Mouse (Mus musculus): ENCODE measurements around the gene Cyp2c39. TPM values are rescaled to one million over a fixed set of nuclear protein-coding genes. Genes with fewer than 3 reads are reported as not detected.
"Not testable (repeated sequence)": the region's sequence is repeated elsewhere in the genome, so short reads cannot be mapped to it uniquely, and the experiment has no call there.

Cyp2c39 gene
- polyA plus RNA-seq (2014; fragmentation: Nextera tagmentation; extraction: Ambion mirVana): not detected in 2 replicates

GRCm38 (mm10) chr19:39510534-39510933 is at the start of gene Cyp2c39:
Cyp2c39 (plus strand) TSS chr19:39510862.
- ATAC-seq (ENCODE audit: insufficient read depth, low FRiP score, low TSS enrichment) (no peak), DNase-seq (ENCODE audit: low spot score) (no peak)
- no peak within 1 kb of the TSS for H3K9ac ChIP-seq (ENCODE audit: low read length)
- H3K36me3 ChIP-seq (ENCODE audit: control insufficient read depth, insufficient read depth, low read length): no peaks in the 10 kb centered on the region
- no peak within 1 kb of the TSS for H3K4me3 ChIP-seq (ENCODE audit: low read depth, low read length)
- H3K27ac ChIP-seq (ENCODE audit: low read depth, low read length): no peak within 1 kb of the TSS
- no peaks in the 10 kb centered on the region for H3K27me3 ChIP-seq (ENCODE audit: control insufficient read depth, insufficient read depth, low read length)
- H3K4me1 ChIP-seq (ENCODE audit: control insufficient read depth, insufficient read depth, low read length): no peaks in the 10 kb centered on the region
- WGBS: 84% methylated on average over 4 of the region's 4 CpGs
- no peak within 1 kb of the TSS for H3K4me2 ChIP-seq (ENCODE audit: low read depth)
- no peaks in the 10 kb centered on the region for H3K9me3 ChIP-seq (ENCODE audit: control insufficient read depth, low read length)

- 89% methylated on average over 1 of the region's 1 CpGs for WGBS
- H3K4me1 ChIP-seq (ENCODE audit: control insufficient read depth, insufficient read depth, low read length): no peaks in the 10 kb centered on the region
- no peaks in the 10 kb centered on the region for H3K36me3 ChIP-seq (ENCODE audit: control insufficient read depth, insufficient read depth, low read length)
- no peaks in the 10 kb centered on the region for H3K9me3 ChIP-seq (ENCODE audit: control insufficient read depth, low read length)
- no peak within 1 kb of the TSS for H3K4me2 ChIP-seq (ENCODE audit: low read depth)
- H3K27me3 ChIP-seq (ENCODE audit: control insufficient read depth, insufficient read depth, low read length): no peaks in the 10 kb centered on the region
- H3K9ac ChIP-seq (ENCODE audit: low read length): no peak within 1 kb of the TSS
- ATAC-seq (ENCODE audit: insufficient read depth, low FRiP score, low TSS enrichment) (no peak), DNase-seq (ENCODE audit: low spot score) (no peak)
- H3K4me3 ChIP-seq (ENCODE audit: low read depth, low read length): no peak within 1 kb of the TSS
- H3K27ac ChIP-seq (ENCODE audit: low read depth, low read length): no peak within 1 kb of the TSS
These were observed 47.7 kb upstream of the Cyp2c39 start, which contains the start of gene Cyp2c38 for GRCm38 (mm10) chr19:39462941-39463340. Cyp2c38 (minus strand) TSS chr19:39463075.

GRCm38 (mm10) chr19:39463923-39464322 is 46.7 kb upstream of the Cyp2c39 start:
- Histone ChIP-seq H3K4me1 (ENCODE audit: control insufficient read depth, insufficient read depth, low read length) (no peaks in the 10 kb centered on the region), H3K9ac (ENCODE audit: low read length) (no peak overlapping the region), H3K27me3 (ENCODE audit: control insufficient read depth, insufficient read depth, low read length) (no peaks in the 10 kb centered on the region), H3K4me3 (ENCODE audit: low read depth, low read length) (no peak overlapping the region), H3K27ac (ENCODE audit: low read depth, low read length) (no peak overlapping the region), H3K9me3 (ENCODE audit: control insufficient read depth, low read length) (no peaks in the 10 kb centered on the region), H3K4me2 (ENCODE audit: low read depth) (no peak overlapping the region), H3K36me3 (ENCODE audit: control insufficient read depth, insufficient read depth, low read length) (no peaks in the 10 kb centered on the region)
- DNase-seq (ENCODE audit: low spot score) (no peak), ATAC-seq (ENCODE audit: insufficient read depth, low FRiP score, low TSS enrichment) (no peak)

GRCm38 (mm10) chr19:39483961-39484360 is 26.7 kb upstream of the Cyp2c39 start:
- not testable (repeated sequence) for H3K9ac ChIP-seq (ENCODE audit: low read length); DNase-seq (ENCODE audit: low spot score); H3K36me3 ChIP-seq (ENCODE audit: control insufficient read depth, insufficient read depth, low read length); ATAC-seq (ENCODE audit: insufficient read depth, low FRiP score, low TSS enrichment); H3K27ac ChIP-seq (ENCODE audit: low read depth, low read length); H3K4me2 ChIP-seq (ENCODE audit: low read depth); H3K27me3 ChIP-seq (ENCODE audit: control insufficient read depth, insufficient read depth, low read length); H3K4me1 ChIP-seq (ENCODE audit: control insufficient read depth, insufficient read depth, low read length); H3K4me3 ChIP-seq (ENCODE audit: low read depth, low read length); H3K9me3 ChIP-seq (ENCODE audit: control insufficient read depth, low read length)
- WGBS: 95% methylated on average over 1 of the region's 1 CpGs

- Histone ChIP-seq H3K27me3 (ENCODE audit: control insufficient read depth, insufficient read depth, low read length) (no peaks in the 10 kb centered on the region), H3K9me3 (ENCODE audit: control insufficient read depth, low read length) (no peaks in the 10 kb centered on the region), H3K9ac (ENCODE audit: low read length) (no peak overlapping the region), H3K36me3 (ENCODE audit: control insufficient read depth, insufficient read depth, low read length) (no peaks in the 10 kb centered on the region), H3K27ac (ENCODE audit: low read depth, low read length) (no peak overlapping the region), H3K4me2 (ENCODE audit: low read depth) (no peak overlapping the region), H3K4me1 (ENCODE audit: control insufficient read depth, insufficient read depth, low read length) (no peaks in the 10 kb centered on the region), H3K4me3 (ENCODE audit: low read depth, low read length) (no peak overlapping the region)
- ATAC-seq (ENCODE audit: insufficient read depth, low FRiP score, low TSS enrichment): no peak
- no peak for DNase-seq (ENCODE audit: low spot score)
These were observed 4.3 kb upstream of the Cyp2c39 start for GRCm38 (mm10) chr19:39506341-39506740.

- Histone ChIP-seq H3K27me3 (ENCODE audit: control insufficient read depth, insufficient read depth, low read length) (no peaks in the 10 kb centered on the region), H3K9me3 (ENCODE audit: control insufficient read depth, low read length) (no peaks in the 10 kb centered on the region), H3K4me3 (ENCODE audit: low read depth, low read length) (no peak overlapping the region), H3K36me3 (ENCODE audit: control insufficient read depth, insufficient read depth, low read length) (no peaks in the 10 kb centered on the region), H3K4me2 (ENCODE audit: low read depth) (no peak overlapping the region), H3K4me1 (ENCODE audit: control insufficient read depth, insufficient read depth, low read length) (no peaks in the 10 kb centered on the region), H3K27ac (ENCODE audit: low read depth, low read length) (no peak overlapping the region), H3K9ac (ENCODE audit: low read length) (no peak overlapping the region)
- no peak for DNase-seq (ENCODE audit: low spot score)
- no peak for ATAC-seq (ENCODE audit: insufficient read depth, low FRiP score, low TSS enrichment)
- 79% methylated on average over 1 of the region's 1 CpGs for WGBS
These were observed 1.1 kb upstream of the Cyp2c39 start for GRCm38 (mm10) chr19:39509533-39509932.

Other genes starting within 250 kb of the Cyp2c39 start
- gene Cyp2c29, start 241.5 kb upstream of the Cyp2c39 start, polyA plus RNA-seq (2014; fragmentation: Nextera tagmentation; extraction: Ambion mirVana): not detected in 2 replicates
- gene Cyp2c38, start 47.8 kb upstream of the Cyp2c39 start, polyA plus RNA-seq (2014; fragmentation: Nextera tagmentation; extraction: Ambion mirVana): not detected in 2 replicates
- gene Cyp2c67, start 138.2 kb downstream of the Cyp2c39 start, polyA plus RNA-seq (2014; fragmentation: Nextera tagmentation; extraction: Ambion mirVana): not detected in 2 replicates
- gene Cyp2c68, start 230.2 kb downstream of the Cyp2c39 start, polyA plus RNA-seq (2014; fragmentation: Nextera tagmentation; extraction: Ambion mirVana): not detected in 2 replicates

Data from neural tube, embryonic 11.5 days (tissue).